Mouse (Mus musculus) forebrain, embryonic 15.5 days (tissue): ENCODE results near the gene Ddc. TPM values are rescaled to one million over a fixed set of nuclear protein-coding genes. Genes with fewer than 3 reads are reported as not detected.

Experiments
- ATAC-seq: fragments of 200-750 bp; cut with Nextera tagmentation; replicated peaks from 2 replicates; pipeline ENCODE4 v1.8.0; 2017; ENCODE audit warnings: mild to moderate bottlenecking, moderate TSS enrichment, moderate library complexity
- H3K27ac ChIP-seq: fragments of 300-500 bp; sonication (generic); replicated peaks from 2 replicates; pipeline ENCODE4 v1.5.1; 2015; ENCODE audit warnings: mild to moderate bottlenecking, inconsistent platforms
- H3K27me3 ChIP-seq: fragments of 300-500 bp; sonication (generic); 2 replicates; pipeline ENCODE4 v1.6.1; 2015; ENCODE audit warnings: inconsistent platforms
- H3K36me3 ChIP-seq: fragments of 300-500 bp; sonication (generic); 2 replicates; pipeline ENCODE4 v1.6.1; 2015; ENCODE audit warnings: mild to moderate bottlenecking, inconsistent platforms
- H3K4me1 ChIP-seq: fragments of 300-500 bp; sonication (generic); 2 replicates; pipeline ENCODE4 v1.6.1; 2015; ENCODE audit warnings: inconsistent platforms
- H3K4me2 ChIP-seq: fragments of 300-500 bp; sonication (generic); replicated peaks from 2 replicates; pipeline ENCODE4 v1.6.1; 2015; ENCODE audit warnings: mild to moderate bottlenecking, inconsistent platforms
- H3K4me3 ChIP-seq: fragments of 300-500 bp; sonication (generic); 2 replicates; pipeline ENCODE4 v1.5.1; 2015; ENCODE audit warnings: mild to moderate bottlenecking, inconsistent platforms
- H3K9ac ChIP-seq: fragments of 300-500 bp; sonication (generic); replicated peaks from 2 replicates; pipeline ENCODE4 v1.6.1; 2015; ENCODE audit warnings: mild to moderate bottlenecking, inconsistent platforms
- H3K9me3 ChIP-seq: fragments of 300-500 bp; sonication (generic); 2 replicates; pipeline ENCODE4 v1.6.1; 2016; ENCODE audit warnings: inconsistent platforms
- WGBS: fragments of 180-500 bp; shearing (Covaris S2); methylation state at CpG from one replicate; pipeline ENCODE4 v1.1.7; 2015; ENCODE audit warnings: mixed read lengths; 5-methylcytosine and 5-hydroxymethylcytosine counted together
- polyA plus RNA-seq: library from polyadenylated mRNA; unstranded; fragments of >200 nt; fragmentation: Nextera tagmentation; extraction: Ambion mirVana; gene quantifications from 2 replicates; pipeline ENCODE4 v1.2.1, GENCODE M21; 2015

Gene Ddc
- polyA plus RNA-seq, 1 experiment from 2014 or later: 6.9 TPM

GRCm38 (mm10) chr11:11895479-11895878 lies 2.5 kb downstream of the Ddc start:
- Histone ChIP-seq H3K4me1 (0 out of 2 replicates have a peak, but pooled peaks cover under 1% of the 10 kb centered on the region), H3K9ac (no peak overlapping the region), H3K27ac (no peak overlapping the region), H3K4me3 (no peak overlapping the region), H3K9me3 (no peaks in the 10 kb centered on the region), H3K27me3 (no peaks in the 10 kb centered on the region), H3K36me3 (no peaks in the 10 kb centered on the region), H3K4me2 (no peak overlapping the region)
- ATAC-seq: no peak
- WGBS: 94% methylated on average over 2 of the region's 2 CpGs

- H3K9ac ChIP-seq: no peak overlapping the region
- no peak for ATAC-seq
- H3K27ac ChIP-seq: no peak overlapping the region
- H3K4me3 ChIP-seq: no peak overlapping the region
- no peaks in the 10 kb centered on the region for H3K9me3 ChIP-seq
- H3K4me2 ChIP-seq: no peak overlapping the region
- 92% methylated on average over 1 of the region's 1 CpGs for WGBS
- no peaks in the 10 kb centered on the region for H3K36me3 ChIP-seq
- H3K4me1 ChIP-seq: 0 out of 2 replicates have a peak, but pooled peaks cover 3% of the 10 kb centered on the region
- no peaks in the 10 kb centered on the region for H3K27me3 ChIP-seq
Observed at GRCm38 (mm10) chr11:11893769-11894168, 4.2 kb downstream of the Ddc start.

- ATAC-seq: no peak
- Histone ChIP-seq H3K9ac (no peak overlapping the region), H3K4me1 (0 out of 2 replicates have a peak, but pooled peaks cover 3% of the 10 kb centered on the region), H3K27ac (no peak overlapping the region), H3K4me2 (no peak overlapping the region), H3K36me3 (no peaks in the 10 kb centered on the region), H3K27me3 (no peaks in the 10 kb centered on the region), H3K4me3 (no peak overlapping the region), H3K9me3 (no peaks in the 10 kb centered on the region)
- 62% methylated on average over 10 of the region's 10 CpGs for WGBS
Observed at GRCm38 (mm10) chr11:11892993-11893602, 4.8 kb downstream of the Ddc start.

GRCm38 (mm10) chr11:11891832-11892231 lies 6.1 kb downstream of the Ddc start:
- no peaks in the 10 kb centered on the region for H3K9me3 ChIP-seq
- H3K4me2 ChIP-seq: no peak overlapping the region
- H3K27ac ChIP-seq: no peak overlapping the region
- no peaks in the 10 kb centered on the region for H3K27me3 ChIP-seq
- 0 out of 2 replicates have a peak, but pooled peaks cover 3% of the 10 kb centered on the region for H3K4me1 ChIP-seq
- no peak overlapping the region for H3K4me3 ChIP-seq
- ATAC-seq: no peak
- no peak overlapping the region for H3K9ac ChIP-seq
- no peaks in the 10 kb centered on the region for H3K36me3 ChIP-seq

GRCm38 (mm10) chr11:11890139-11890741 lies 7.7 kb downstream of the Ddc start:
- no peaks in the 10 kb centered on the region for H3K36me3 ChIP-seq
- no peak overlapping the region for H3K27ac ChIP-seq
- H3K4me1 ChIP-seq: 0 out of 2 replicates have a peak, but pooled peaks cover 3% of the 10 kb centered on the region
- no peaks in the 10 kb centered on the region for H3K9me3 ChIP-seq
- no peak overlapping the region for H3K9ac ChIP-seq
- no peak overlapping the region for H3K4me3 ChIP-seq
- 51% methylated on average over 10 of the region's 10 CpGs for WGBS
- ATAC-seq: no peak
- H3K27me3 ChIP-seq: no peaks in the 10 kb centered on the region
- H3K4me2 ChIP-seq: no peak overlapping the region

GRCm38 (mm10) chr11:11888727-11889126 lies 9.2 kb downstream of the Ddc start:
- no peak overlapping the region for H3K4me2 ChIP-seq
- H3K4me1 ChIP-seq: 0 out of 2 replicates have a peak, but pooled peaks cover 3% of the 10 kb centered on the region
- H3K9me3 ChIP-seq: no peaks in the 10 kb centered on the region
- H3K4me3 ChIP-seq: no peak overlapping the region
- no peak overlapping the region for H3K9ac ChIP-seq
- 89% methylated on average over 3 of the region's 3 CpGs for WGBS
- H3K27ac ChIP-seq: no peak overlapping the region
- no peak for ATAC-seq
- H3K27me3 ChIP-seq: no peaks in the 10 kb centered on the region
- H3K36me3 ChIP-seq: no peaks in the 10 kb centered on the region

GRCm38 (mm10) chr11:11888051-11888450 lies 9.9 kb downstream of the Ddc start:
- H3K9me3 ChIP-seq: no peaks in the 10 kb centered on the region
- no peak overlapping the region for H3K4me2 ChIP-seq
- no peak for ATAC-seq
- no peak overlapping the region for H3K27ac ChIP-seq
- no peak overlapping the region for H3K4me3 ChIP-seq
- WGBS: 77% methylated on average over 3 of the region's 3 CpGs
- no peak overlapping the region for H3K9ac ChIP-seq
- H3K4me1 ChIP-seq: 0 out of 2 replicates have a peak, but pooled peaks cover 3% of the 10 kb centered on the region
- H3K36me3 ChIP-seq: no peaks in the 10 kb centered on the region
- H3K27me3 ChIP-seq: no peaks in the 10 kb centered on the region

GRCm38 (mm10) chr11:11886403-11886998 lies 11.4 kb downstream of the Ddc start:
- Histone ChIP-seq H3K4me2 (no peak overlapping the region), H3K4me1 (0 out of 2 replicates have a peak, but pooled peaks cover 3% of the 10 kb centered on the region), H3K9me3 (no peaks in the 10 kb centered on the region), H3K4me3 (no peak overlapping the region), H3K27ac (no peak overlapping the region), H3K27me3 (no peaks in the 10 kb centered on the region), H3K36me3 (no peaks in the 10 kb centered on the region), H3K9ac (no peak overlapping the region)
- WGBS: 61% methylated on average over 4 of the region's 4 CpGs
- no peak for ATAC-seq

GRCm38 (mm10) chr11:11885921-11886320 lies 12.0 kb downstream of the Ddc start:
- no peak overlapping the region for H3K4me3 ChIP-seq
- H3K4me1 ChIP-seq: 0 out of 2 replicates have a peak, but pooled peaks cover 3% of the 10 kb centered on the region
- H3K9ac ChIP-seq: no peak overlapping the region
- H3K27ac ChIP-seq: no peak overlapping the region
- no peak for ATAC-seq
- no peaks in the 10 kb centered on the region for H3K27me3 ChIP-seq
- WGBS: 9% methylated on average over 3 of the region's 3 CpGs
- H3K4me2 ChIP-seq: no peak overlapping the region
- H3K9me3 ChIP-seq: no peaks in the 10 kb centered on the region
- H3K36me3 ChIP-seq: no peaks in the 10 kb centered on the region

- WGBS: 78% methylated on average over 4 of the region's 4 CpGs
- Histone ChIP-seq H3K27me3 (no peaks in the 10 kb centered on the region), H3K4me2 (no peak overlapping the region), H3K4me1 (0 out of 2 replicates have a peak, but pooled peaks cover under 1% of the 10 kb centered on the region), H3K36me3 (no peaks in the 10 kb centered on the region), H3K9ac (no peak overlapping the region), H3K4me3 (no peak overlapping the region), H3K9me3 (no peaks in the 10 kb centered on the region), H3K27ac (no peak overlapping the region)
- no peak for ATAC-seq
Observed at GRCm38 (mm10) chr11:11885246-11885643, 12.7 kb downstream of the Ddc start.

- Histone ChIP-seq H3K36me3 (no peaks in the 10 kb centered on the region), H3K4me2 (no peak overlapping the region), H3K27me3 (no peaks in the 10 kb centered on the region), H3K4me1 (no peaks in the 10 kb centered on the region), H3K4me3 (no peak overlapping the region), H3K9me3 (no peaks in the 10 kb centered on the region), H3K9ac (no peak overlapping the region), H3K27ac (no peak overlapping the region)
- ATAC-seq: no peak
- WGBS: 72% methylated on average over 11 of the region's 11 CpGs
Observed at GRCm38 (mm10) chr11:11884533-11885245, 13.3 kb downstream of the Ddc start.

GRCm38 (mm10) chr11:11881783-11882155 lies 16.2 kb downstream of the Ddc start:
- no peaks in the 10 kb centered on the region for H3K9me3 ChIP-seq
- H3K27ac ChIP-seq: no peak overlapping the region
- no peaks in the 10 kb centered on the region for H3K36me3 ChIP-seq
- no peaks in the 10 kb centered on the region for H3K27me3 ChIP-seq
- H3K4me1 ChIP-seq: peaks cover 6% of the 10 kb centered on the region; the same call in 1 of the 2 replicates
- no peak for ATAC-seq
- H3K9ac ChIP-seq: no peak overlapping the region
- H3K4me2 ChIP-seq: no peak overlapping the region
- H3K4me3 ChIP-seq: no peak overlapping the region
- 33% methylated on average over 1 of the region's 1 CpGs for WGBS
